Mouse (Mus musculus) thymus, postnatal 25 days (tissue): ENCODE results near the gene Slc5a2.

Source experiments
- DNase-seq: peaks from one replicate; pipeline ENCODE4 v3.0.0; 2022

Slc5a2 gene

DNA sequence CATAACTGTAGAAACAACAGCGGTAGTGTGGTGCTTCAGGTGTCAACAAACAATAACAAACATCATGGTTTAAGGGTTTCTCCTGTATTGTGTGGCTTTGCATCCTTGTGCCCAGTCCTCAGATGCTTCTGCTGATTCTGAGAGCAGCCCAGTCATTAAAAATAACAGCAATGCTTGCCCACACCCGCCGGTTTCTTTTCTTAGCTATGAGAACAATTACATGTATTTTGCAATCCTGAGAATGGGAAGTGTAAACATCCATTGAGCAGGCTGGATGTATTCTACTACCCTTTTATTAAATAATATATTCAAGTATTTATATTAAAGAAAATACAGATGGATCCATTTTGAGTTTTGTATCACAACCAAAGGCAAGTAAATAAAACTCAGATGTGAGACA lies 36.7 kb downstream of the Slc5a2 start:
- no peak for DNase-seq

DNA sequence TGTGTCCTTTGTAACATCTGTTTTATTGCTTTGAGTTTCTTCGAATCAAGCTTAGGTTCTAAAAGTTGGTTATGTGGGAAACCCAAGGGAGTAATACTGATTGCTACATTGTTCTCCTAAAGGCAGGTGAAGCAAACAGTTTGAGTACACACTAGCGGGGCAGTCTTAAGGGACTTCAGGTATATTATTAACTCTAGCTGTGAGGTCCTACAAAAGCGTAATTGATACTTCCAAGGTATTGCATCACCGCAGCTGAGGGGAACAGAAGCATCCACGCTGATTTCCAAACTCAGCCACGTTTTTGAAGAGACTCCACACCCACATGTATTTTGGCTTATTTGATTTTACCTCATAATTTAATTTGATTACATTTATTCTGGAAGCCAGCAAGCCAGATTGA lies 38.7 kb downstream of the Slc5a2 start:
- no peak for DNase-seq

DNA sequence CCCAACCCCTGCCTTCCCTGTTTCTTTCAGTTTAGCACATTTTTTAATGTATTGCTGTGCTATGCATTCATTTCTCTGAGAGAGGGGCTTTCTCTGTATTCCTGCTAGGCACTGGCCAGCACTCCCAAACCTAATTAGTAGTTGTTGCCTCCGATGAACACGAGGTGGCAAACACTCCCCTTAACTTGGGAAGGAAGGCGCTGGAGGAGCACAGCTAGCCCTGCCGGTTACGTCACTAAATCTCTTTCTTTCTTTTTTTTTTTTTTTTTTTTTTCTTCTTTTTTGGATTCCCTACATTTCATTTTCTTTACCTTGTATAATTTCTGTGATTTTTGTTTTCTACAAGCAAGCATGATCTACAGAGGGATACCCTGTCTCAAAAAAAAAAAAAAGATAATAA lies 39.5 kb downstream of the Slc5a2 start:
- peak; percentile 10 for DNase-seq

DNA sequence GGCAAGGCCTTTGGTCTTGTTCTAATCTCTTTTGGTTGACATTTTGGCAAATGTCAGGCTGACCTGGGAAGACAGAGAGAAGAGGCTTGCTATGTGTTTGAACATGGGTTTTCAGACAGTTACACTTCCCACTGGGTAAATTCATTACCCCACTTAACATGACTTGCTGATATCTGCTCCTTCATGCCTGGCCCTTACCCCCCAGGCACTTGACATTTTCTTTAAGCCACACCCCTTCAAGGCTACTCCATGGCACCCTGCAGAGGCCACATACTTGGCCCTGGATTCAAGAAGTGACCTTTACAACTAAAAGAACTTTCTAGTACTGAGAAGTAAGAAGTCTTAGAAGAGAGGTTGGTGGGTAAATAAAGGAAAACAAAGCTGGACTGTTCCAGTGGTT lies 42.4 kb downstream of the Slc5a2 start:
- no peak for DNase-seq

DNA sequence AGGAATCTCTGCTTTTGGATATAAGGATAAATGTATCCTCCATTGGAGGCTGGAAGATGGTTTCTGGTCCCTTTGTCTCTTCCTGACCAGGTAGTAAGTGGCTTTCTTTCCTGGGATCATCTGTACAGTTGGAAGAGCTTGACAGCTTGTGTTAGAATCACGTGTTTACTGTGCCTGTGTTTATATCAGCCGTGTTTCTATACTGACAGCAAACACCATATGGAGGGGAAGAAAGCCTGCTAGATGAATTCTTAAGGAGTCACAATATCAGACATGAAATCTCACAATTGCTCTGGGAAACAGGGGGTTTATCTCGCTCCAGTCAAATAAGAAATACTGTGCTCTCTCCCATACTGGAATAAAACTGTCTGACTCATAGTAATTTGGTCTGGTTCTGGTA lies 43.8 kb downstream of the Slc5a2 start:
- DNase-seq: no peak

DNA sequence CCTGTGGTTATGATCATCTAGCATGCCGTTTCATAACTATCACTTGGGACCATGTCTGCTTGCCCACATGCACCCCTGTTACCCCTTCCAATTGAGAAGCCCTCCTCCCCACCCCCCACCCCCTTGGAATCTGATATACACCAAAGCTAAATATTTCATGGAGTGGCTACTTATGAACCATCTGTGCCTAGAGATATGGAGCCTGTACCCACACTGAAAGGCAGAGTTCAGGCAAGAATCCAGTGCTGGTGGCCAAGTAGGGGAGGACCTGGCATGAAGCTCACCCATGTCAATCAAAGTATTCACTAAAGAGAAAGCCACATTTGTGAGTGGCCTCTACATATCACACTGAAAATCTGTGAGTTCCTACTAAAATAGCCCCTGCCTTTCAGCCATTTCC lies 44.3 kb downstream of the Slc5a2 start:
- DNase-seq: no peak

DNA sequence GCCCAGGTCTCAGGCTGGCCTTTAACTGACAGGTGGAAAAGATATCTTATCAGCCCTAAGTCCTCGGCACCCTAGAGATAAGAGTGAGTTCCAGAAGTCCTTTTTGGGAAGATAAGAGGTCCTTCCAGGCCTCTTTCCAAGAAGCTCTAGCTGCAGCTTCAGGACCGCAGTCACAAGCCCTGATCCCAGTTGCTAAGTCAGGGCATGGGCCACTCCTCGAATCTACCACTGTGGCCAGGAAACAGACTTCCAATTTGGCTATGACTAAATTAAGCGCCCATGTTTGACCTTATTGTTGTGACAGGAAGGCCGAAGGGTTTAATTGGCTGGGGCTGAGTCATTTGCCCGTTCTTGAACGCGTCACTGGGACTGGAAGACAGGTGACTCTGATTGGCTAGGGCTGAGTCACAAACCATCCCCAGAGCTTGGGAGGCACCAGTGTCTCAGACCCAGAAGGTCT lies 44.8 kb downstream of the Slc5a2 start:
- no peak for DNase-seq

DNA sequence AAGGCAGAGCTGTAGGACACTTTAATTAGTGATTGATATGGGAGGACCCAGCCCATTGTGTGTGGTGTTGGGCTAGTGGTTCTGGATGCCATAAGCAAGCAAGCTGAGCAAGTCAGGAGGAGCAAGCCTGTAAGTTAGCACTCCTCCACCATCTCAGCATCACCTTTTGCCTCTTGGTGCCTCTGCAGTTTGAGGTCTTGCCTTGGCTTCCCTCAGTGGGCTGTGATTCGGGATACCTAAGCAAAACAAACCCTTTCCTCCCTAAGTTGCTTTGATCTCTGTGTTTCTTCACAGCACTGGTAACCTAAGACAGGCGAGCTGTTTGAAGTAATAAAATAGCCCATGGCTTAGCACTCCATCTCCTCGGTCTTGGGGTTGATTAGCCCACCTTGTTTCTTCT lies 45.8 kb downstream of the Slc5a2 start:
- no peak for DNase-seq

DNA sequence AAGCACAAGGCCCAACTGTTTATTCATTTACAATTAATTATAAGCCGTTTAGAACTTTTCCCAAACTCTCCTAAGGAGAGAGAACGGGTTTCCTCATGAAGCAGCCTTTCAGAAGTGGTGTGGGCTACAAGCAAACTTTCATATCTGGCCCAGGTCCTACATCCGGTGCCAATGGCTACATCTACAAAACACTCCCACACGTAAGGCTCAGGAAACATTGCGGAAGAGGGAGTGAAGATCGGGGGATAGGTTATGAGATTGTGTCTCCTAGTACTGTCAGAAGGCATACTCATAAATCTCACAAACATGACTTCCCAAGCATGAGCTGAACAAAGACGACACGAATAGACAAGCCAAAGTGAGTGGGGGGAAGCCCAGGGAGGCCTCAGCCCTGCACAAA lies 46.4 kb downstream of the Slc5a2 start:
- DNase-seq: no peak

DNA sequence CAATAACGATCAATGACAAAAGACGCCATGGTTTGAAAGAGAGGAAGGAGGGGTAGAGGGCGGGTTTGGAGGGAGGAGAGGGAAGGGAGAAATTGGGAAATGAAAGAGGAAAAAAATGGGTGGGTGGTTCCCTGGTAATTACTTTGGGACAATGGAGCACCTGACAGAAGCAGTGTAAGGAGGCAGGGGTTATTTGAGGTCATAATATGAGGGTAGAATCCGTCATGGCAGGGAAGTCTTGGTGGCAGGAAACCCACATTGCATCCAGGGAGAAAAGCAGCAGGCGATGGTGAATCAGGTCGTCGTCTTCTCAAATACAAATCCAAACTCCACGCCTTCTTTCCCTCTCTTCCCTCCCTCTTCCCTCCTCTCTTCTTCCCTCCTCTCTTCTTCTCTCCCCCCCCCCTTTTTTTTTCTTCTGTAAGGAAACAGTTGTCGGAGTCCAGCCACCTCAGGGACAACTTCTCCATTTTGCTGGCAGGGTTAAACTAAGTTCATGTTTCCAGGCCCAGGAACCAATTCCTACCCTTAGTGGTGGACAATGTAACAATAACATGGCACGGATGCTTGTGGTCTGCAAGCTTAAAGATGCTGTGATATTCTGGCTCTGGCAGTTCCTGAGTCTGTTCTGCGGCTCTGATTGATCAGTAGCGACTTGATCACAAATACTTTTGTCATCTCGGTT lies 47.1 kb downstream of the Slc5a2 start:
- no peak for DNase-seq

DNA sequence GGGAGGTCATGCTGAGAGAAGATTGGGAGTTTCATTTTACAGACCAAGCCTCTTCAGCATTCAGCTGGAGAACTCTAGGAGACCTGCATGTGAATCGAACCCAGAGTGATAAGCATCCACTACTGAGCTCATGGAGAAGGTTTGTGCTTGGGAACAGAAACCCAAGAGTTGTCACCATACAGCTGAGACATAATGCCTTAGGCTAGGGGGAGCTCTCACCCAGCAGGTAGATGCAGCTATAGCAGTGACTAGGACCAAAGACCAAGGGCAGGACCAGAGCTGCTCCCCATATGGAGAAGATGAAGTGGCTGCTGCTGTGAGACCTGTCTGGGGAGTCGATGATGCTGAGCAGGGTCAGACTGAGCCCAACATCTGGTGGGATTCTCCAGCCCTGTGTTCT lies 48.1 kb downstream of the Slc5a2 start:
- DNase-seq: no peak

DNA sequence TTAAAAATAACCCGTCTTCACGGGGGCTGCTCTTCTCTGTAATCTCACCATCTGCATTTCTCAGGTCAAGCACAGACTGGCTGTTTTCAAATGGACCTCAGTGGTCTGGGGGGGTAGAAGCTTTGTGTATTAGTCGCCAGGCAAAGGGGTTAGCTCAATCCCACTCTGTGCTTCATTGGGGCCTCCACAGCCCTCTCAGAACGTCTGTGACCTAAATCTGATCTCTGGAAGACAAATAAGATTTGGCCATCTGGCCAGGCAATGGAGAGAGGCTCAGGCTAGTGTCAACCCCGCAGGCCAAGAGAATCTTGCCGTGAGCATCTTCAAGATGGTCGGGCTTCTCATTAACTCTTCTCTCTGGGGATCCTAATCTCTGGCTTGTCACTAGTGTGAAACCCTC lies 49.0 kb downstream of the Slc5a2 start:
- no peak for DNase-seq

DNA sequence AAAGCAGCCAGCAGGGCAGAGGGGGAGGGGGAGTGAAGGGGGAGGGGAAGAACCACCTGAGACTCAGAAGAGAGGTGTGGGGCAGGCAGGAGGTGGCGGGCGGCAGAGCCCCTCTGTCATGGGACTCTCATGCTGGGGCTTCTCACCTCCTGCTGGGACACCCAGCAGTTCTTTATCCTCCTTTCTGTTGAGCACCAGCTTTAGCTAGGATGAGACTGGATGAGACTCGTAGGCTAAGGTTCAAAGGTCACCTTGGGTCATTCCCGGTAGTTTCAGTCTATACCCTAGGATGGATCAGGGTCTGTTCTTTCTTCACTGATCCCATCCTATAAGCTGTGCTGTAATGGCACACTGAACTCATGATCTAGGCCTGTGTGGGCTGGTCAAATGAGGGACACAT lies 51.6 kb downstream of the Slc5a2 start:
- DNase-seq: no peak

DNA sequence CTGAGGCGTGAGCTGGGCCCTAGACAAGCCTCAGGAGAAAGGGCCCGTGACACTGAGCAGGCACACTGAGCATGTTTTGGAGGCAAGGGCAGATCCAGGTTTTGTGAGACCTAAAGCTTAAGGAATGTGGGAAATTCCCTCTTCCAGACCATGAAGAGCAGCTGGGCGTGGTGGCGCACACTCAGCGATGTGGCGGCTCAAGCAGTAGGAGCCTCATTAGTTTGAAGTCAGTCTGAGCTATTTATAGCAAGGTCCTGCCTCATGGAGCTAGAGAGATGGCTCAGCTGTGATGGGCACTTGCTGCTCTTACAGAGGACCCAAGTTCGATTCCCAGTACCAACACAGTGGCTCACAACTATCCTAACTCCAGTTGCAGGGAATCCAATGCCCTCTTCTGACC lies 53.7 kb downstream of the Slc5a2 start:
- DNase-seq: no peak

DNA sequence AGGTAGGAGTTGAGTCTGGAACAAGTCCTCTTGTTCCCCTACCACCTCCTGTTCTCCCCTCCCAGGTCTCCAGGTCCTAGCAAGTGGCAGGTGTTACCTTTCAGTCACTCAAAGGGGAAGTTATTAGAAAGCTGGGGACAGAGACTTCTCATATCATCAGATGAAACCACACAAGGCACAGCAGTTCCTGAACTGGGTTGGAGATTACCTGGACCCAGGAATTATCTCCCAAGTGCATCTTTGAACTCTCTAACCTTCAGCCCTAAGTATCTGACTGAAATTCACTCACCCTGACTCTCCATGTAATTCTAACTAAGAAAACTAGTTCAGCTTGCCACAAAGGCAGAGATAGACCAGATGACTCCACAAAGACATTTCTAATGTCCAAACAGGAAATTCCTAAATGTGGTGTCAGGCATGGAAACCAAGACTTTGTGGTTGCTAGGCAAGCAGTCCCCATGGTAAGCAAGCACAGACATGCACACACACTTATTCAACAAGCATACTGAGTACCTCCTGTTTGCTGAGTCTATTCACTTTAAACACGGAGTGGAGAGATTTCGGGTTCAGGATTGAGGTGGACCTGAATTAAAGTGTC lies 54.9 kb downstream of the Slc5a2 start:
- no peak for DNase-seq

DNA sequence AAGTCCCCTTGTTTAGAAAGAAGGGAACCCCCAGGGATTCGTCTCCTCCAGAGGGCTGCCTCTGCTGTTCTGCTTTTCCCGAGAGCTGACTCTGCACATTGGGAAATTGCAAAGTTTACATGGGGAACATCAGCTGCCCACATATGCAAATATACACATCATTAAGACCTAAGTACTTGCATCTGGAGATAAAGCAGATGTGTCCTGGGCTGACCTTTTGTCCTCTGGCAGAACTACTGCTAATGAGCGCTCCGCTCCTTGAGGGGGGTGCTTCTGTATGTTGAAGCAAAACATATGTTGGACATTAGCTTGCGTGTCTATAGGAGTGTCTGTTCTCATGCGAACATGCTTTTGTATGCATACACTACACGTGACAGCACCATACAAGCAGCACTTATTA lies 55.8 kb downstream of the Slc5a2 start:
- no peak for DNase-seq
